Mouse (Mus musculus) heart, postnatal 36 days (tissue): ENCODE data around the gene Pyroxd2. TPM values are rescaled to one million over a fixed set of nuclear protein-coding genes. Genes with fewer than 3 reads are reported as not detected.
"Not testable (repeated sequence)": the region's sequence is repeated elsewhere in the genome, so short reads cannot be mapped to it uniquely, and the experiment has no call there.

Experiments
- DNase-seq, 2 experiments: peaks; one replicate each; pipeline ENCODE4 v3.0.0; 2021 to 2022
- intact Hi-C: fragments of 180-260 bp; cut with DNase I; formaldehyde crosslinking; loops from one replicate; pipeline ENCODE4 v1.15.1; 2025
- total RNA-seq, 2 experiments: library from RNA; stranded (reverse); gene quantifications; 2 replicates each; pipeline ENCODE4 v1.2.3; 2021

The Pyroxd2 gene
- 1 to 10 TPM; 4.6 to 4.7 TPM for total RNA-seq

DNA sequence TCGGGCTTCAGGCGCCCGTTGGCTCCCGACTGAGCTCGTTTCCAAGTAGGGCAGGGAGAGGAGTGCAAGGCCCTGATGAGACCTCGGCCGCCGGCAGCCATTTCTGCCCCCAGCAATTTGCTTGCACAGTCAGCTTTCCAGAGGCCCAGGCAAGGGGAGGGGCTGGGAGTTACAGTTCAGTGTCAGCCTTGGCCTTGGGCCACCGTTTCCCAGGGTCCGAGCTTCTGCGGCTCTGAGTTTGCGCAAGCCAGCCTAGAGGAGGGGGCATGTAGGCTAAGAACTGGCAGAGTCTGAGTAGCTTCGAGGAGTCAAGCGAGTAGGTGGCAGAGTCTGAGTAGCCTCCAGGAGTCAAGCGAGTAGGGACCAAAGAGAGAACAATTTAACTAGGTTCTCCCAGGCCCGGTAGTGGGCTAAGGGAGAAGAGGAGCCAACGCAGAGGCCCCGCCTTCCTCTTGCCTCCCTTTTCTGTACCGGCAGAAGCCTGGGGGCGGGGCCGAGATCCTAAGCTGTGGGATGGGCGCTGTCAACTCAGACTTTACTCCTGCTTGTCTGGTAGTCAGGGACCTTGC lies at the start of gene Pyroxd2:
Gene Pyroxd2, minus strand, starts transcription at position 413 of the 569 bp plus-strand sequence.
- intact Hi-C loops: loop anchor here (2.0 to 5.0 kb wide), 2 partner anchors 26 to 235 kb away; partner anchors contain the start of genes Hps1 and R3hcc1l
- DNase-seq: peak; percentile 80 to 85

DNA sequence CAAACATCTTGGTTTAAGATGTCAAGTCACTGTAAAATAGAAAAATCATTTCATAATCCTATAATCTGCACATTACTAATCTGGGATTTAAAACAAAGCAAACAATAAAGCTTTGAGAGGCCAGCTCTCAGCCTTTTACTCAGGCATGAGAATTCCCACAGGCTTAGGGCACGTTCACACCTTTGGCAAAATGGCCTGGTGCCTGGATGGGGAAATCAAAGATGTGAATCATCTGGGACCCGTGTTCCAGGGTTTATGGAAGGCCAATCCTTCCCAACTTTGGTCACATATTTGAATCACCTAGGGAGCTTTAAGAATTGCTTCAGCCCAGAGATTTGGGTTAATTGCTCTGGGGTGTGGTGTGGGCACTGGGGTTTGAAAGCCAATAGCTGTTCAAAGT lies 45.3 kb upstream of the Pyroxd2 start:
- intact Hi-C loops: loop anchor here (5.0 kb wide), 1 partner anchor 229 kb away; no protein-coding TSS in a partner anchor
- DNase-seq: no peak

DNA sequence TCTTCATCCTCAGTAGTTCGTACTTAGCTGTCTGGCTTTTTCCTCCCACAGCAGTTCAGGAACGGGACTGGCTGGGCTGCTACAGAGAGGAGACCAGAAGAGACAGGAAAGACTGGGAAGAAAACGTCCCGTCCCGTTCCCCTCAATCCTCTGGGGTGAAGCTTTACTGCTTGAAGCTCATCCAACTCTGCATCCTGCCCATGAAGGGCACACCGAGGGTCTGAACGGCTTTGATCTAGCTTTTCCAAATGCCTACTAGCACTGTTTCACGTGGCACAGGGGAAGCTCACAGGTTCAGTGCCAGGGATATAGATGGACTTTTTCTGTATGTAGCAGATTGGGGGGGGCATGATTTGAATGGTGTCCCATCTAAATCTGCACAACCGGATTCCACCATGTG lies 43.2 kb upstream of the Pyroxd2 start:
- DNase-seq: no peak
- intact Hi-C loops: loop anchor here (1.0 to 5.0 kb wide), 4 partner anchors 232 to 689 kb away; no protein-coding TSS in a partner anchor

DNA sequence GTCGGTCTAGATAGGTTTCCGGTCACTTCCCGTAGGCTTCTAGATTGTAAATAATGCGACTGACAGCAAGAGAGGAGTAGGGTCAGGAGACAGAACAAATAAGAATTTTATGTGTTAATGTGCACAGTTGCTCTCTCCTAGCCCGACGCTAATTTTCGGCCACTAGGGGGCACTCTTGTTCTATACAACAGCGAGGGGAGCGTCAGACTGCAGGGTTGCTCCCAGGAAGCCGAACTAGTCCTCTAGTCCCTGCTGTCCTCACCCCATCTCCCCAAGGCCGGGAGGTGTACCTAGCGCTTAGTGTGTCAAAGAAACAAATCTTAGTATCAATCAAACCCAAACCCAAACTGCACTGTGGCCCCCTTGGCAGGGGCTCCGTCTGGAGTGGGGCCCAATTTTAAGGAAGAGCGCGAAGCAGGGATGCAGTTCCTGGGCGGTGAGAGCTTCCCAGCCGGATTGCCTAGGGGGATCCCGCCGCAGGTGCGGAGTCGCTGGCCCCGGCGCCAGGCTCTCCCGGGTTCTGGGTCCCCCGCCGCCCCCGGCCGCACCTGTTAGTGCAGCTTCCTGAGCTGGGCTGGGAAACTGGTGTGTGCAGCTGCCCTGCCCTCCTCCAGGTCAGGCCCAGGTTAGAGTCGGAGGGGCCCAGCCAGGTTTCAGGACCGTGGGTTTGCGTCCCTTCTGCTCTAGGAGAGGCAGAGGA lies 42.5 kb upstream of the Pyroxd2 start:
- intact Hi-C loops: loop anchor here (1.0 to 5.0 kb wide), 4 partner anchors 232 to 690 kb away; no protein-coding TSS in a partner anchor
- peak; percentile 88 to 91 for DNase-seq

- intact Hi-C loops: no loop called here
- DNase-seq: no peak
Measured at GRCm38 (mm10) chr19:42788311-42788710, 35.7 kb upstream of the Pyroxd2 start.

- DNase-seq: no peak
- intact Hi-C loops: no loop called here
Measured at GRCm38 (mm10) chr19:42785562-42786220, 33.1 kb upstream of the Pyroxd2 start.

- no peak for DNase-seq
- intact Hi-C loops: no loop called here
Measured at GRCm38 (mm10) chr19:42785129-42785528, 32.6 kb upstream of the Pyroxd2 start.

DNA sequence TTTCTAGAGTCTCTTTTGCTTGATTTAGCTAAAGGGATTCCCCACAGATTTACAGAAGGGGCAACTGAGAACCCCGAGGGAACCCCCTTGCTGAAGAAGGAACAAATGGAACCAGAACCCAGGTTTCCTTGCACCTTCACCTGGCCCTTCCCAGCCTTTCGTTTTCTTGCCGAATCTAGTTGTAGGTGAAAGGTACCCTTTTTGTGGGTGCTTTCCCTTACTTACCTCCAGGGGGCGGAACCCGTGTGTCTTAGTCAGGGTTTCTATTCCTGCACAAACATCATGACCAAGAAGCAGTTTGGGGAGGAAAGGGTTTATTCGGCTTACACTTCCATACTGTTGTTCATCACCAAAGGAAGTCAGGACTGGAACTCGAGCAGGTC lies 27.6 kb upstream of the Pyroxd2 start:
- intact Hi-C loops: not testable (repeated sequence)

GRCm38 (mm10) chr19:42779531-42780155 lies 27.1 kb upstream of the Pyroxd2 start, which contains the start of gene Hps1:
Hps1 (minus strand) TSS chr19:42779978.
- DNase-seq: peak; percentile 80 to 88
- intact Hi-C loops: loop anchor here (2.0 kb wide), 1 partner anchor 27 kb away; the partner anchor contains the start of gene Pyroxd2

More for the DNA sequence above, 27.6 kb upstream of the Pyroxd2 start:
- DNase-seq: not testable (repeated sequence)

DNA sequence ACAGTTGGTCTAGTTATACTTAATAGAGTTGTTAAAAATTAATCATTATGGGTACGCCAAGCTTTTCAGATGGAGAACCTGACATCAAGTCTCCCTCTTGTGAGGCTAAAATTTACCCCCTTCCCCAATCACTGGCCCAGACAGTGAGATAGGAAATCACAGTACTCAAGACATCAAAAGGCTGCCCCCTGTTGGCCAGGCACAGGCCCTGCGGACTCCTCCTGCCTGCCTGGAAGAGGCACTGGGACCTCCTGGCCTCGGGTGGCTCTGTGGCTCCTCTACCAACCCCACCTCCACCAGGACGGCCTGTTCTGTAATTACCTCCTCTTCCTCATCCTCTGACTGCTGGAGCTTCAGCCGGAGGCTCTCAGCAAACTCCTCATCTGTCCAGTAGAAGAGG lies 25.2 kb upstream of the Pyroxd2 start:
- intact Hi-C loops: loop anchor here (2.0 kb wide), 1 partner anchor 25 kb away; the partner anchor contains the start of gene Pyroxd2
- DNase-seq: peak; percentile 22 to 53

GRCm38 (mm10) chr19:42776813-42777212 lies 24.2 kb upstream of the Pyroxd2 start:
- intact Hi-C loops: no loop called here
- DNase-seq: peak in 1 of 2 experiments; percentile 43

DNA sequence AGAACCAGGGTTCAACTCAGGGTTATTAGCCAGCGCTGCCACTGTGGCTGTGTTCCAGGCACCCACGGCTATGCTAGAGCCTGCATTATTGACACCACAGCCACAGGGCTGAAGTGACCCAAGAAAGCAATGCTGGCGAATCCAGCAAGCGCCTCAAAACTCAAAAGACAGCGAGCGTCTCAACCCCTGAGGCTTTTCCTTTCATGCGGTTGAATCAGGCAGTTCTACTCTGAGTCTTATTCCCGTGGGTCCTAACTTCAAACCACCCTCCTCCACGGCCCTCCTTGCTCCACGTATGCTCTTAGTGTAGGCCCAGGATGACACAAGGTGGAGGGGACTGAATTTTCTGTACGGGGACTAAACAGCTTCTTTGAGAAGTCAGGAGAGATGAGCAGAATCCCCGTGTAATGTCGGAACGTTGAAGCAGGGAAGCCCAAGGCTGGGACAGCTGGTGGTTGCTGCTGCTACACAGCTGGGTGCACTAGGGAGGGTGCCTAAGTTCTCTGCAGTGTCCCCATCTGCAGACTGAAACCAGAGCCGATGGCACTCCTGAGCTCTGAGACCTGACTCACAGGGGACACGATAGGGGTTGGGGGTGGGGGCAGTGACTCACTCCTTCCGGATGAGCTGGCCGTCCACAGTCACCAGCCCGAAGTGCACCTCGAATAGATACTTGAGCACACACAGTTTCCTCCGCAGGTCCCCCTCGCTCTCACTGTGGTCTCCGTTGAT lies 17.7 kb upstream of the Pyroxd2 start:
- intact Hi-C loops: no loop called here
- DNase-seq: no peak

- intact Hi-C loops: no loop called here
- DNase-seq: no peak
Measured at GRCm38 (mm10) chr19:42769648-42770047, 17.1 kb upstream of the Pyroxd2 start.

- no peak for DNase-seq
Measured at GRCm38 (mm10) chr19:42767361-42767760, 14.8 kb upstream of the Pyroxd2 start.

DNA sequence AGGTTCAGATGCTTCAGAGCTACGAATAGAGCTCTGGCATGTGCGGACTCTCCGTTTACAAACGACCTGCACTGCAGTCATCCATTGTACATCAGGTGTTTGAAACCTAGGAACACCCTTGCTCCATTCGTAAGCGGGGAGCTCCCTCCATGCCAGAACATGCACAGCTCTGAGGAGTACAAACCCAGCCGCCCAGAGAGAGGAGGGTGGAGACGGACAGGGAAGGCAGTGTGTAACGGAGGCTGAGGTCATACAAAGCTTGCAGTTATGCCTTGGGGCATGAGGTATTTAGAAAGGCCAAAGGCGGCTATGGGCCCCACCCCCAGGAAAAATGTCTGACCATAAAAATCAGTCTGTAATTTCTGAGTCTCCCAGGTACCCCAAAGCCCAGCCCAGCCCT lies 11.8 kb upstream of the Pyroxd2 start:
- no peak for DNase-seq
- intact Hi-C loops: no loop called here

More at GRCm38 (mm10) chr19:42767361-42767760, 14.8 kb upstream of the Pyroxd2 start:
- intact Hi-C loops: no loop called here

GRCm38 (mm10) chr19:42756671-42757070 lies 4.1 kb upstream of the Pyroxd2 start:
- intact Hi-C loops: no loop called here
- DNase-seq: no peak

GRCm38 (mm10) chr19:42755148-42755870 lies 2.7 kb upstream of the Pyroxd2 start:
- intact Hi-C loops: no loop called here
- peak; percentile 31 to 39 for DNase-seq

GRCm38 (mm10) chr19:42753141-42753917 lies 754 bp upstream of the Pyroxd2 start:
- DNase-seq: peak; percentile 78 to 81
- intact Hi-C loops: loop anchor here (2.0 to 5.0 kb wide), 2 partner anchors 25 to 236 kb away; partner anchors contain the start of genes Hps1 and R3hcc1l
